Mouse (Mus musculus): ENCODE measurements around the gene Gm3755. TPM values are rescaled to one million over a fixed set of nuclear protein-coding genes. Genes with fewer than 3 reads are reported as not detected.
"Not testable (repeated sequence)": the region's sequence is repeated elsewhere in the genome, so short reads cannot be mapped to it uniquely, and the experiment has no call there.

Gene Gm3755
- not detected for total RNA-seq (2021)

DNA sequence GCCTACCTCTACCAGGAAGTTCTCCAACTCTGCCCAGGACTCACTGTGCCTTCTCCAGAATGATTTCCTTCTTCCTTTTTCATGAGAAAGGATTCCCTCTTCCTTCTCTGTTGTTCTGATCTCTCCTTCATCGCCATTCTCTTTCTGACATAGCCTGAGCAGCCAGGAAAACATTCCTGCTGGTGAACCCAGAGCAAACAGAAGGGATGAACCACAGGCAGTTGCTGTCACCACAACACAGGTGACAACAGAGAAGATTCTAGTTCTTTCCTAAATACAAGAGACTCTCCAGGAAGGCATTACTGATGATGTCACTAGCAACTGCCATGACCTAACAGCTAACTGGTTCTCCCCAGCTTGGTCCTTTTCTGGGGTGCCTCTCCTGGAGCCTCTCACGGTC is at the start of gene Gm3755:
Gene Gm3755, minus strand, starts transcription at position 101 of the 400 bp plus-strand sequence.
- DNase-seq (ENCODE audit: low spot score); intact Hi-C loops (cut with DNase I): not testable (repeated sequence)

DNA sequence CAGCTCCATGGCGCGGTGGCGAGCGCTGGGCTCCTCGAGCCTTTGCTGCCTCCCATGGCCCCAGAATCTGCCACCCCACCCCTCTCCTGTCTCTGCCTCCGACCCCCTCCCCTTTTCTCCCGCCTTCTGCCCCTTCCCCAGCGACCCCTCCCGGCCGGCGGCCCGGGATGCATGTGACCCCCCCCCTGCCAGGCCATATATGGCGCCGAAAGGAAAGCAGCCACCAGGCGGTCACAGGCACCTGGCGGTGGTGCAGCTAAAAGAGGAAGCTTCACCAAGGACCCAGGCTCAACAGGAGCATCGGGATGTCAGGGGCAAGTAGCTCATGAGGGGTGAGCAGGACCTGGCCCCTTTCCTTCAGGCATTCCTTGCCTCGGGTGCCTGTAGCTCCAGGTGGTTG is 38.0 kb upstream of the Gm3755 start:
- intact Hi-C loops (cut with DNase I); DNase-seq (ENCODE audit: low spot score): not testable (repeated sequence)

DNA sequence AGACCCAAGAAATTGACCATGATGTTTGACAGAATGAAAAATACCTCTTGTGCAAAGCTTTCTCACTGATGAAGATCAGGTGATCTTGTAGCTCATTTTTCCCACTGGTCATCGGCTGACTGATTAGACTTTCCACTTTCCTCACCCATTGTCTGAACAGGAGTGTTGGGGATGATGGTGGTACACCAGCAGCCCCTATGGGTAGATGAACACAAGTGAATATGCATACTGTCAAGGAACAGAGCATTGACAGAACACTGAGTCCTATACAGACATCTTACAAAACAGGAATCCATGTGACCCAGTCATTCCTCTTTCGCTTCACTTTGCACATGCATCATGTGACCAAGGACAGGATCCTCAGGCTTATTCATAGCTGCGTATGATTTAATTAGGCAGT is 32.9 kb upstream of the Gm3755 start, which contains the start of gene Gm3752:
Gene Gm3752, minus strand, starts transcription at position 101 of the 400 bp plus-strand sequence.
- DNase-seq (ENCODE audit: low spot score); intact Hi-C loops (cut with DNase I): not testable (repeated sequence)

DNA sequence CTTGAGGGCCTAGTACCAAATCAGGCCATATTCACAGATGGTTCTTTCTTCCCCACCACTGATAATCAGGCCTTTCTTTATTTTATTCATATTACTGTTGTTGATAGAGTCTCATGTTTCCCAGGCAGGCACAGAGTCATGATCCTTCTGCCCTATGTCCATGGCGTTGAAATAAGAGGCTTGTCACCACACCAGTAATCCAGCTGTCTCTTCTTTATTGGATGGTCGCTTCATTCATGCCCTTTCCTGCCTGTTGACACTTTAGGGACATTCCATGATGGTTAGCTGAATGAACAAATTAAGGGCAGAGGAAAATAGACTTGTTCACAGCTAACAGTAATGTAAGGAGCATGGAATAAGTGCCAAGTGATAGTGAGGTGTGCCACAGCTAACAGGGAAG is 28.2 kb downstream of the Gm3755 start:
- intact Hi-C loops (cut with DNase I); DNase-seq (ENCODE audit: low spot score): not testable (repeated sequence)

Other genes starting within 250 kb of the Gm3755 start
- not detected for gene Gm3727, start 186.2 kb downstream of the Gm3755 start, total RNA-seq (2021)
- under 1 TPM; 0.25 to 0.26 TPM for gene Gm3739, start 135.9 kb downstream of the Gm3755 start, total RNA-seq (2021)
- not detected for gene Gm5797, start 118.5 kb downstream of the Gm3755 start, total RNA-seq (2021)
- not detected for gene Gm8374, start 85.8 kb downstream of the Gm3755 start, total RNA-seq (2021)
- gene Gm3752, start 32.8 kb upstream of the Gm3755 start, total RNA-seq (2021): under 1 TPM in 1 of 2 experiments, not detected in 1; 0.22 TPM
- 1 to 10 TPM; 1.3 to 1.8 TPM for gene Gm3558, start 117.6 kb upstream of the Gm3755 start, total RNA-seq (2021)
- gene Gm10338, start 144.7 kb upstream of the Gm3755 start, total RNA-seq (2021): not detected
- gene Gm10128, start 193.1 kb upstream of the Gm3755 start, total RNA-seq (2021): not detected